17 mouse cellular contexts compared by ENCODE assay signal in genomic region chrX:167523151-167523550, GRCm38 (mm10).
DNase-seq lines count a peak whose midpoint lies in the region; ATAC-seq lines count a peak whose summit lies in the region.
"Had no signal": no experiment of that assay in that cellular context is flagged by ENCODE, and none has a peak within 500 bp of the region (broad histone marks: within the 10 kb centered on the region; RNA-seq: fewer than 3 reads in every experiment).

No protein-coding gene starts in this region.

- no peak overlapping the region for H3K27ac ChIP-seq in hindbrain, embryonic 16.5 days (ENCODE audit: low read depth, low read length)
- H3K27ac ChIP-seq in hindbrain, embryonic 12.5 days, result no peak overlapping the region
- H3K27ac ChIP-seq in midbrain, embryonic 16.5 days (ENCODE audit: low read length), result no peak overlapping the region
- H3K27ac ChIP-seq in midbrain, embryonic 13.5 days, result no peak overlapping the region
- H3K27ac ChIP-seq: embryonic facial prominence, embryonic 10.5 days; forebrain, embryonic 15.5 days; heart, adult 2 months; heart, embryonic 15.5 days; hindbrain, embryonic 15.5 days had no signal

- no peak overlapping the region for H3K4me2 ChIP-seq in hindbrain, embryonic 16.5 days (ENCODE audit: low read length)
- H3K4me2 ChIP-seq in hindbrain, embryonic 12.5 days (replicated peaks), result no peak overlapping the region
- no peak overlapping the region for H3K4me2 ChIP-seq in midbrain, embryonic 16.5 days (ENCODE audit: low read length)
- no peak overlapping the region for H3K4me2 ChIP-seq in midbrain, embryonic 13.5 days (replicated peaks)
- H3K4me2 ChIP-seq: forebrain, embryonic 15.5 days; heart, embryonic 11.5 days; heart, embryonic 15.5 days; hindbrain, embryonic 15.5 days had no signal

- H3K27me3 ChIP-seq in hindbrain, embryonic 16.5 days (replicated peaks; ENCODE audit: control insufficient read depth, insufficient read depth, low read length), result peaks cover 2% of the 10 kb centered on the region; the same call in 1 of the 2 replicates
- H3K27me3 ChIP-seq in hindbrain, embryonic 12.5 days, result peaks cover 20% of the 10 kb centered on the region; the same call in 1 of the 2 replicates
- H3K27me3 ChIP-seq in midbrain, embryonic 16.5 days (ENCODE audit: control insufficient read depth, insufficient read depth, low read depth, low read length), result peaks cover 8% of the 10 kb centered on the region
- peaks cover 40% of the 10 kb centered on the region for H3K27me3 ChIP-seq in midbrain, embryonic 13.5 days
- H3K27me3 ChIP-seq: forebrain, embryonic 15.5 days; heart, embryonic 15.5 days had no signal

- peak; percentile 42; the same call in 1 of the 2 replicates for ATAC-seq in hindbrain, embryonic 16.5 days
- no peak for ATAC-seq in hindbrain, embryonic 12.5 days (ENCODE audit: low FRiP score)
- 0 out of 2 replicates have a peak, but pooled peaks have one; percentile 14 for ATAC-seq in midbrain, embryonic 16.5 days
- no peak for ATAC-seq in midbrain, embryonic 13.5 days
- ATAC-seq: forebrain, embryonic 15.5 days had no signal

- H3K4me1 ChIP-seq in hindbrain, embryonic 16.5 days (ENCODE audit: control insufficient read depth, insufficient read depth, low read depth, low read length), result no peaks in the 10 kb centered on the region
- H3K4me1 ChIP-seq in hindbrain, embryonic 12.5 days, result no peaks in the 10 kb centered on the region
- no peaks in the 10 kb centered on the region for H3K4me1 ChIP-seq in midbrain, embryonic 16.5 days (ENCODE audit: control insufficient read depth, insufficient read depth, low read length)
- no peaks in the 10 kb centered on the region for H3K4me1 ChIP-seq in midbrain, embryonic 13.5 days (replicated peaks)
- H3K4me1 ChIP-seq: embryonic facial prominence, embryonic 10.5 days; forebrain, embryonic 15.5 days; heart, embryonic 15.5 days; hindbrain, embryonic 15.5 days had no signal

- no peaks in the 10 kb centered on the region for H3K36me3 ChIP-seq in hindbrain, embryonic 16.5 days (ENCODE audit: control insufficient read depth, insufficient read depth, low read length)
- H3K36me3 ChIP-seq in hindbrain, embryonic 12.5 days, result no peaks in the 10 kb centered on the region
- H3K36me3 ChIP-seq in midbrain, embryonic 16.5 days (ENCODE audit: control insufficient read depth, insufficient read depth, low read length), result no peaks in the 10 kb centered on the region
- H3K36me3 ChIP-seq in midbrain, embryonic 13.5 days, result no peaks in the 10 kb centered on the region
- H3K36me3 ChIP-seq: embryonic facial prominence, embryonic 10.5 days; forebrain, embryonic 15.5 days; heart, embryonic 15.5 days; hindbrain, embryonic 15.5 days had no signal

- no peak overlapping the region for H3K9ac ChIP-seq in hindbrain, embryonic 16.5 days (ENCODE audit: low read depth, low read length)
- no peak overlapping the region for H3K9ac ChIP-seq in hindbrain, embryonic 12.5 days
- no peak overlapping the region for H3K9ac ChIP-seq in midbrain, embryonic 16.5 days (ENCODE audit: low read depth, low read length)
- H3K9ac ChIP-seq in midbrain, embryonic 13.5 days (replicated peaks), result no peak overlapping the region
- H3K9ac ChIP-seq: forebrain, embryonic 15.5 days; heart, embryonic 15.5 days; hindbrain, embryonic 15.5 days had no signal

- H3K9me3 ChIP-seq in hindbrain, embryonic 16.5 days (ENCODE audit: control insufficient read depth, low read length), result no peaks in the 10 kb centered on the region
- H3K9me3 ChIP-seq in hindbrain, embryonic 12.5 days (replicated peaks), result no peaks in the 10 kb centered on the region
- H3K9me3 ChIP-seq in midbrain, embryonic 16.5 days (replicated peaks; ENCODE audit: control insufficient read depth, low read length, poor library complexity, severe bottlenecking), result no peaks in the 10 kb centered on the region
- H3K9me3 ChIP-seq in midbrain, embryonic 13.5 days, result no peaks in the 10 kb centered on the region
- H3K9me3 ChIP-seq: embryonic facial prominence, embryonic 10.5 days; forebrain, embryonic 15.5 days; heart, embryonic 15.5 days; hindbrain, embryonic 15.5 days had no signal

- DNase-seq in cerebellum, postnatal 14 days, result peak; percentile 34 to 62
- DNase-seq in cerebellum, adult 9-10 months, result no peak
- DNase-seq in right cerebral cortex, postnatal 4 days, result peak; percentile 3
- no peak for DNase-seq in right cerebral cortex, postnatal 25 days
- DNase-seq: adrenal gland, postnatal 10 days; gastrocnemius, postnatal 14 days; heart, adult 2 months; heart, postnatal 14 days had no signal

- H3K4me3 ChIP-seq in hindbrain, embryonic 16.5 days (ENCODE audit: low read length), result no peak overlapping the region
- no peak overlapping the region for H3K4me3 ChIP-seq in hindbrain, embryonic 12.5 days
- H3K4me3 ChIP-seq in midbrain, embryonic 16.5 days (ENCODE audit: low read depth, low read length), result no peak overlapping the region
- H3K4me3 ChIP-seq in midbrain, embryonic 13.5 days (replicated peaks), result no peak overlapping the region
- H3K4me3 ChIP-seq: embryonic facial prominence, embryonic 10.5 days; forebrain, embryonic 15.5 days; heart, adult 2 months; heart, embryonic 15.5 days; hindbrain, embryonic 15.5 days had no signal

- WGBS in hindbrain, embryonic 16.5 days, result 87% methylated on average over 3 of the region's 3 CpGs
- 82% methylated on average over 3 of the region's 3 CpGs for WGBS in hindbrain, embryonic 12.5 days
- WGBS in midbrain, embryonic 16.5 days, result 86% methylated on average over 3 of the region's 3 CpGs
- whole genome bisulfite sequencing in midbrain, embryonic 13.5 days, result 82% methylated on average over 3 of the region's 3 CpGs

Comparison
In these comparisons a context has a peak if more than half of its experiments do, and no peak if none do; other contexts are left out.
1. DNase-seq: peak in cerebellum, postnatal 14 days (2 of 2) and right cerebral cortex, postnatal 4 days (single experiment); none in cerebellum, adult 9-10 months (single experiment) and right cerebral cortex, postnatal 25 days (single experiment).
2. ATAC-seq: peak in hindbrain, embryonic 16.5 days (single experiment) and midbrain, embryonic 16.5 days (single experiment); none in hindbrain, embryonic 12.5 days (single experiment) and midbrain, embryonic 13.5 days (single experiment).